In the genomic region with DNA sequence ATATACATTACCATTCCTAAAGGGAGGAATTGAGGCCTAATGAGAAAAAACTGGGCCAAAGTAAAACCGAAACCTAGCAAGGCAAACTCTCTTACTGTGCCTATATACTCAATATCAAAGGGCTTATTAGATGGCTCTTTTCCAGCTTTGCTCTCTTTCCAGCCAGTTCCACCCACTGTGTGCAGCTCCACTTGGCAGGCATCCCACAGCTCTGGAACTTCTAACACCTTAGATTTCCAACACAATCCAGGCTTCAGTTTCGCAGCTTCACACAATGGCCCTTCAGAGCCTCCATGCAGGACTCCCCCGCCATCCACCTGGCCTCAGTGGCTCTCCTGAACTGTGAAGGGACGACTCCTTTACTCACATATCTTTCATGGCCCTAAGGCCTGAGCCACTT, we compare ENCODE assay signal across 12 mouse cellular contexts. TPM values are rescaled to one million over a fixed set of nuclear protein-coding genes. Genes with fewer than 3 reads are reported as not detected.
A peak's percentile ranks its signal among the peaks of the same experiment; 100 is the strongest.
DNase-seq lines count a peak whose midpoint lies in the region; ATAC-seq and TF ChIP-seq lines count a peak whose summit lies in the region.
"Had no signal": no experiment of that assay in that cellular context is flagged by ENCODE, and none has a peak within 500 bp of the region (broad histone marks: within the 10 kb centered on the region; RNA-seq: fewer than 3 reads in every experiment).

No protein-coding gene starts in this region.

- H3K27ac ChIP-seq in heart, embryonic 15.5 days = peak overlapping the region; percentile 35
- 0 out of 2 replicates have a peak overlapping the region, but pooled peaks have one; percentile 21 for H3K27ac ChIP-seq in lung, embryonic 15.5 days
- peak overlapping the region; percentile 43 for H3K27ac ChIP-seq in layer of hippocampus, adult 2 months
- H3K27ac ChIP-seq: forebrain, embryonic 12.5 days; hindbrain, embryonic 15.5 days; neural tube, embryonic 12.5 days had no signal

- H3K4me3 ChIP-seq in heart, embryonic 15.5 days = no peak overlapping the region
- H3K4me3 ChIP-seq in lung, embryonic 15.5 days = no peak overlapping the region
- no peak overlapping the region for H3K4me3 ChIP-seq in lung, adult 2 months (replicated peaks; ENCODE audit: extremely low read depth, low read depth, low read length)
- no peak overlapping the region for H3K4me3 ChIP-seq in layer of hippocampus, adult 2 months
- H3K4me3 ChIP-seq: forebrain, embryonic 12.5 days; hindbrain, embryonic 15.5 days; neural tube, embryonic 12.5 days had no signal

- H3K4me2 ChIP-seq in heart, embryonic 15.5 days = no peak overlapping the region
- no peak overlapping the region for H3K4me2 ChIP-seq in lung, embryonic 15.5 days
- H3K4me2 ChIP-seq: forebrain, embryonic 12.5 days; hindbrain, embryonic 15.5 days; neural tube, embryonic 12.5 days had no signal

- H3K4me1 ChIP-seq in heart, embryonic 15.5 days (replicated peaks) = peaks cover 14% of the 10 kb centered on the region
- peaks cover 16% of the 10 kb centered on the region for H3K4me1 ChIP-seq in lung, embryonic 15.5 days
- H3K4me1 ChIP-seq in lung, adult 2 months (ENCODE audit: control insufficient read depth, insufficient read depth, low read length) = peaks cover 6% of the 10 kb centered on the region

- intact Hi-C loops in heart, postnatal 14 days (cut with DNase I) = no loop called here

- no peaks in the 10 kb centered on the region for H3K9me3 ChIP-seq in heart, embryonic 15.5 days (replicated peaks)
- H3K9me3 ChIP-seq in lung, embryonic 15.5 days = no peaks in the 10 kb centered on the region
- H3K9me3 ChIP-seq: forebrain, embryonic 12.5 days; hindbrain, embryonic 15.5 days; neural tube, embryonic 12.5 days had no signal

- H3K36me3 ChIP-seq in heart, embryonic 15.5 days = no peaks in the 10 kb centered on the region
- no peaks in the 10 kb centered on the region for H3K36me3 ChIP-seq in lung, embryonic 15.5 days
- H3K36me3 ChIP-seq: forebrain, embryonic 12.5 days; hindbrain, embryonic 15.5 days; neural tube, embryonic 12.5 days had no signal

- TF ChIP-seq CTCF in lung, adult 2 months (IDR thresholded peaks at IDR 0.05; ENCODE audit: insufficient read depth, low read length) = no peak
- TF ChIP-seq CTCF in layer of hippocampus, adult 2 months (conservative IDR thresholded peaks at IDR 0.05) = no peak

- H3K27me3 ChIP-seq in heart, embryonic 15.5 days = no peaks in the 10 kb centered on the region
- H3K27me3 ChIP-seq in lung, embryonic 15.5 days = no peaks in the 10 kb centered on the region
- H3K27me3 ChIP-seq: hindbrain, embryonic 15.5 days; neural tube, embryonic 12.5 days had no signal

- ATAC-seq in heart, embryonic 15.5 days (replicated peaks; ENCODE audit: insufficient number of reproducible peaks, insufficient read depth, low FRiP score, low read depth) = no peak
- no peak for ATAC-seq in lung, embryonic 15.5 days (ENCODE audit: borderline replicate concordance, extremely low read depth, low FRiP score, low TSS enrichment)

- DNase-seq in heart, postnatal 14 days = no peak
- no peak for DNase-seq in lung, adult 2 months
- DNase-seq in adipocyte (ENCODE audit: low spot score) = peak; percentile 33
- DNase-seq in layer of hippocampus, adult 2 months (ENCODE audit: low spot score in 2 of 2) = peak in 1 of 2 experiments; percentile 57
- DNase-seq in gastrocnemius, adult 18-20 months (ENCODE audit: low spot score) = no peak
- no peak for DNase-seq in frontal cortex, postnatal 10 days (ENCODE audit: low spot score in 2 of 2)
- DNase-seq: kidney, postnatal 14 days had no signal

- WGBS in heart, embryonic 15.5 days = 41% methylated on average over 4 of the region's 4 CpGs
- 57% methylated on average over 4 of the region's 4 CpGs for WGBS in lung, embryonic 15.5 days
- 48% methylated on average over 4 of the region's 4 CpGs for WGBS in lung, adult 2 months

- H3K9ac ChIP-seq in heart, embryonic 15.5 days = no peak overlapping the region
- H3K9ac ChIP-seq in lung, embryonic 15.5 days = no peak overlapping the region
- H3K9ac ChIP-seq: forebrain, embryonic 12.5 days; hindbrain, embryonic 15.5 days; neural tube, embryonic 12.5 days had no signal

- no peak for TF ChIP-seq POLR2A in lung, adult 2 months (IDR thresholded peaks at IDR 0.05; ENCODE audit: borderline replicate concordance, extremely low read depth, low read depth, low read length)

RNA-seq across cellular contexts. Expression of a gene that starts 5.0 kb away (rescaled TPM):
- polyA plus RNA-seq in heart, embryonic 15.5 days (2015; fragmentation: Nextera tagmentation; extraction: Ambion mirVana) = 27.2 and 38.7 TPM in 2 replicates
- total RNA-seq in heart, postnatal 14 days (2021) = 10 to 100 TPM; 42.6 to 42.8 TPM
- 39.5 and 40.9 TPM in 2 replicates for polyA plus RNA-seq in lung, embryonic 15.5 days (2015; fragmentation: Nextera tagmentation; extraction: Ambion mirVana)
- polyA plus RNA-seq in lung, adult 2 months (2012; rRNA removed) = 19.6 and 20.4 TPM in 2 replicates
- 10 to 100 TPM; 83.1 to 85.1 TPM for total RNA-seq in layer of hippocampus, adult 2 months (2021)
- 10 to 100 TPM; 11.2 to 13.1 TPM for total RNA-seq in gastrocnemius, adult 18-20 months (2021)

RNA-seq across cellular contexts. Expression of a gene that starts 17.3 kb away (rescaled TPM):
- polyA plus RNA-seq in heart, embryonic 15.5 days (2015; fragmentation: Nextera tagmentation; extraction: Ambion mirVana) = 43.6 and 59.0 TPM in 2 replicates
- 10 to 100 TPM; 51.4 to 52.2 TPM for total RNA-seq in heart, postnatal 14 days (2021)
- polyA plus RNA-seq in lung, embryonic 15.5 days (2015; fragmentation: Nextera tagmentation; extraction: Ambion mirVana) = 69.1 and 73.4 TPM in 2 replicates
- polyA plus RNA-seq in lung, adult 2 months (2012; rRNA removed) = 46.3 and 58.1 TPM in 2 replicates
- 100 to 1,000 TPM; 226 to 243 TPM for total RNA-seq in layer of hippocampus, adult 2 months (2021)
- 10 to 100 TPM; 51.7 to 56.6 TPM for total RNA-seq in gastrocnemius, adult 18-20 months (2021)
